Mouse (Mus musculus) CH12.LX (cell line): ENCODE measurements around the gene Fkbp9.

Experiments
- CTCF ChIP-seq, 2 experiments: IDR thresholded peaks in 1 of 2; conservative IDR thresholded peaks in 1 of 2; 2 replicates each; pipeline ENCODE4 v1.5.1; 2011 to 2012; ENCODE audit warnings: low read depth in 2 of 2, low read length in 2 of 2, improper control_type of control experiment in 1 of 2, inconsistent platforms in 1 of 2, mild to moderate bottlenecking in 1 of 2, moderate library complexity in 1 of 2
- EP300 ChIP-seq: IDR thresholded peaks from 2 replicates; pipeline ENCODE4 v1.6.1; 2011; ENCODE audit warnings: low read length, improper control_type of control experiment
- KAT2A ChIP-seq: IDR thresholded peaks from 2 replicates; pipeline ENCODE4 v1.6.1; 2012; ENCODE audit warnings: low read length, improper control_type of control experiment, inconsistent platforms; ENCODE audit not compliant: insufficient replicate concordance
- MAX ChIP-seq: IDR thresholded peaks from 2 replicates; pipeline ENCODE4 v1.6.1; 2011; ENCODE audit warnings: low read length, improper control_type of control experiment
- MXI1 ChIP-seq: IDR thresholded peaks from 2 replicates; pipeline ENCODE4 v1.6.1; 2011; ENCODE audit warnings: mild to moderate bottlenecking, low read depth, low read length, improper control_type of control experiment
- POLR2A ChIP-seq: IDR thresholded peaks from 2 replicates; pipeline ENCODE4 v1.6.1; 2011; ENCODE audit warnings: low read depth, mild to moderate bottlenecking, improper control_type of control experiment, low read length
- TCF12 ChIP-seq: IDR thresholded peaks from 2 replicates; pipeline ENCODE4 v1.6.1; 2014; ENCODE audit warnings: low read depth, mild to moderate bottlenecking, inconsistent platforms, low read length, improper control_type of control experiment
- USF1 ChIP-seq: IDR thresholded peaks from 2 replicates; pipeline ENCODE4 v1.6.1; 2014; ENCODE audit warnings: low read depth, mild to moderate bottlenecking, inconsistent platforms, low read length, improper control_type of control experiment

DNA sequence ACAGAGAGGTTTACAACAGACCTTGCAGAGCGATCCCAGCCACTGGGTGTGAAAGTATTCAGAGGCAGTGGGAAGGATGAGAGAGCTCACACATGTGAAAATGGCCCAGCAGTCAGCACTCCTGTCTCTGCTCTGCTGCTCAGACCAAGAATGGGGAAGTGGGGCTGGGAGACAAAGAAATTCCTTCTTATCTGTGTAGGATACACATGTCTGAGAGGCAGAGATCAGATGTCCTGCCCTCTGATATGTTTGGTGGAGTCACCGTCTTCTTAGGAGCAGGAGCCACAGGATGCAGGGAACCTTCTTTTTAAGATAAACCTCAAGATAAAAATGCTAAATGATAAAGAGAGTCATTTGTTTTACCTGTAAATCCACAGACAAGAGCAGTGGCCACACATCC is 38.2 kb downstream of the Fkbp9 start:
- no peak for TF ChIP-seq POLR2A
- no peak for TF ChIP-seq USF1
- TF ChIP-seq MXI1, result no peak
- no peak for TF ChIP-seq MAX
- no peak for TF ChIP-seq EP300
- TF ChIP-seq TCF12, result no peak
- TF ChIP-seq CTCF (conservative IDR thresholded peaks at IDR 0.05 in 1 of 2, IDR thresholded peaks at IDR 0.05 in 1 of 2; ENCODE audit: low read depth in 2 of 2, low read length in 2 of 2), result no peak
- TF ChIP-seq KAT2A, result no peak
